Mouse (Mus musculus): Measurements from ENCODE around the gene Tgfb2.
A peak's percentile ranks its signal among the peaks of the same experiment; 100 is the strongest.

Tgfb2 gene

DNA sequence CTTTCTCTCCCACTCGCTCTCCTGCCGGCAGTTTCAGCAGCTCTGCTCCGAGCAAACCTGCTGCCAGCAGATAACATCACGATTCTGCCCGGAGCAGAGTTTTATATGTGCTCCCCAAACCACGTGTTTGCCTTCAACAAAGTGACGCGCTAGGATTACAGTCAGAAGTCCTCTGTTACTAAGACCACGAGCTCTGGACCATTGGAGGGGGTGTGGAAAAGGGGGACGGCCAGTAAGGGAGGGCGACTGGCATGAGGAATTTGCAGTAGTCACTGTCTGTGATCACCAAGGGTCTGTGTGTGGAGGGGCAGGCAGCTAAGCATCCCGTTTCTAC, at the start of gene Tgfb2:
Tgfb2 (minus strand) TSS at position 75 of the 334 bp plus-strand sequence.
- no peak; the same call in 1 of the 2 replicates for ATAC-seq (ENCODE audit: insufficient number of reproducible peaks, low FRiP score, low TSS enrichment)

DNA sequence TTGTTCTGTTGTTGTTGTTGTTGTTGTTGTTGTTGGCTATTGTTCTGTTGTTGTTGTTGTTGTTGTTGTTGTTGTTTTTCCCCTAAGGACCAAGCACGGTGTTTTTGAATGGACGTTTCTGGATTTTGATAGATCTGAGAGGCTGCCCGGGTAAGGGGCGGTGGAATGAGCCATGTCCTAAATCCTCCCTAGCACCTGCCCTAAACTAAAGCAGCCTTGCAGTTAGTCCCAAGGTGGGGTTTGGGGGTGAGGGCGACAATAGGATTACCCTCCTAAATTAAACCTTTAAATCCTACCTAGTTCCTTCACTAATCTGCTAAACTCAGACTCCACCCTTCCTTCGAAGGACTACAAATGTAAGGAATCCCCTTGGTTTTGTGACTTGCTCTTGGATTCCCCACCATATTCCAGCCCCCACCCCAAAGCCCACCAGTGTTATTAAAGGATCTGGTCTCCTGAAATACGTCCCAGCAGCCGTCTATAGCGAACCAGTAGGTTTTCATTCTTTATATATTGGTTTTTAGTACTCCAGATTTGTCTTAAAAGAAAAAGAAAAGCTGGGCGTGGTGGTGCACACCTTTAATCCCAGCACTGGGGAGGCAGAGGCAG, 44.0 kb upstream of the Tgfb2 start:
- peak; percentile 12; the same call in 1 of the 2 replicates for ATAC-seq (ENCODE audit: insufficient number of reproducible peaks, low FRiP score, low TSS enrichment)

DNA sequence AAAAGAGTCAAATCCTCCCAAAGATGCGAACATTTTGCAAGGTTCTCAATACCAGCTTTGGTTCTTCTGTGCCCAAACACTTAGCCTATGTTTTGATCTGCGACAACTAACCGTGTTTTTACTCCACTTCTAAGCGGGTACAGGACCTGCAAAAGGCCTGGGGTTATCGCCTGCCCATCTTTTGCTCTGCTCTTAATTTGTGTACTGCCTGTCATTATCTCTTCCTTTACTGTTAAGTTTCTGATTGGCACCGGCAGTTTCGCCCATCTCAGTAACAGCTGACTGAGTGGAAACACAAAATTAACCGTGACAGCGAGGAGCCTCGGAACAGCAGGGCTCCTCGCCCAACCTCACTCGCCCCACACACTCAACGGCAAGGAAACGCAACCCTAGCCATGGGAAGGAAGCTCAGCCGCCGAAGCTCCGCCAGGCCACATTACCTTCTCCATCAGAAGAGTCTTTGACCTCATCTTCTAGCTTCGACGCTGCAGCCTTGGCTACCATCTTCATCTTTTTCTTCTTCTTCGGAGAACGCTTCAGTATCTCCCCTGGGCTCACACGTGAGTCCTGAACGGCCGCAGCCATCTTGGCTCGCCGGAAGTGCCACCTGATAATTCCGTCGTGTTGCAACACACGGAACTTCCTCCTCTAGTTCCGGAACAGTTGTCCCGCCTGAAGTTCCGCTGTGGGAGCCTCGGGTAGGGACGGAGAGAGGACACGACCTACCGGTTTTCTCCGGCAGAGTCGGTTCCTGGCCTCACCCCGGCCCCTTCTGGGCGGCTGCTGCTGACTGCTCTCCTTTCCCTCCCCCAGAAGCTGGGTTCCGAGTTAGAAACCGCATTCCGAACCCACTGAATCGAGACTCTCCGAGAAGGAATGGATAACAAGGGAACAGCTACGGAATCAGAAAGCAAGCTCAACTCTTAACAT, 43.2 kb upstream of the Tgfb2 start, which contains the start of gene Rrp15:
Rrp15 (minus strand) TSS at position 635 of the 930 bp plus-strand sequence.
- peak; percentile 88 for ATAC-seq (ENCODE audit: insufficient number of reproducible peaks, low FRiP score, low TSS enrichment)

DNA sequence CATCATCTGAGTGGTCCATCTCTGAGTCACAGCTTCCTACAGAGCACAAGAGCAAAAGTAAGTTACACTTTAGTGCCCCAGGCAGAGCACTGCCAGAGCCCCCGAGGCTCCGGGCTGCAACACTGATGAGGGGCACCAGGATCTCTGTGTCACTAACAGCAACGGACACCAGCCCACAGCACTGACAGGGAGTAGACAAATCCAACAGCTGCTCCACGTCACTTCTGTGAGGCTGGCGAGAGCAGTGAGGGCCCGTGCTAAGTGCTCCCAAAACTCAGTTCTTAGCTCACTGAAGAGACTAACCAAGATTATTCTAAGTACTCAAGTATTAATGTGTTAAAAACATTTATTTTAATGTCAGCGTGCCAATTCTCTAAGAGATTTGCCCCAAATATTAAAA, 34.0 kb upstream of the Tgfb2 start:
- ATAC-seq (ENCODE audit: insufficient number of reproducible peaks, low FRiP score, low TSS enrichment): no peak

DNA sequence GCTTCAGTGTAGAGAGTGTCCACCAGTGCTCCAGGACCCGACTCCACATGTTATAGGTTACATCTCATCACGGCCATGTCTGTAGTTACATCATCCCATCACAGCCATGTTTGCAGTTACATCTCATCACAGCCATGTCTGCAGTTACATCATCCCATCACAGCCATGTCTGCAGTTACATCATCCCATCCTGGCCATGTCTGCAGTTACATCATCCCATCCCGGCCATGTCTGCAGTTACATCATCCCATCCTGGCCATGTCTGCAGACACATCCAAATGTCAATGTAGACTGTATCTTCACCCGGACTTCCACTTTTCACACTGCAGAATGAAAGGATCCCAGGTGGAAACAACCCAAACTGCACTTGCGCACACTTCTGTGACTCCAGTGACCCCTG, 29.7 kb upstream of the Tgfb2 start:
- ATAC-seq (ENCODE audit: insufficient number of reproducible peaks, low FRiP score, low TSS enrichment): no peak

DNA sequence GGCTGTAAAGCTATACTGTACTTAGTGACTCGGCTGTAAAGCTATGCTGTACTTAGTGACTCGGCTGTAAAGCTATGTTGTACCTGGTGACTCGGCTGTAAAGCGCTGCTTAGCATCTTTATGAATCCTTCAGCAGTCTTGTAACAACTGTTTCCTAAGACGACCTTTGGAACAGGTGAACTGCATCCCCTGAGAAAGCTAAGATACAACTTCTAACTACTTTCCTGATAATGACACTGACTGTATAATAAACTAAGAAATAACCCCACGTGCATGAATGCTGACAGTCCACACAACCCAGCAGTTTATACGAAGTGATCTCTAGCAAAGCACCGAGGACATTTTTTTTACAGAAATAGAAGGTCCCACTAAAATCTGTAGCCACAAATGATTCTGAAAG, 27.3 kb upstream of the Tgfb2 start:
- no peak for ATAC-seq (ENCODE audit: insufficient number of reproducible peaks, low FRiP score, low TSS enrichment)

DNA sequence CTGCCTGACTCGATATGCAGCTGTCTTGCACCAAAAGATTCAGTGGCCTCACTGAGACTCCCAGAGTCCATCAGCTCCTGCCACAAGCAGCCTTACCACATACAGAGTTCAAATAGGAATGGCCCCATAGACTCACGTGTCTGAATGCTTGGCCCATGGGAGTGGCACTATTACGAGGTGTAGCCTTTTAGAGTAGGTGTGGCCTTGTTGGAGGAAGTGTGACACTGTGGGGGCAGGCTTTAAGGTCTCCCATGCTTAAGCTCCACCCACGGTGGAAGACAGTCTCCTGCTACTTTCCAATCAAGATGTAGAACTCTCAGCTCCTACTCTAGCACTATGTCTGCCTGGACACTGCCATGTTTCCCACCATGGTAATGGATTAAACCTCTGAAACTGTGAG, 23.0 kb upstream of the Tgfb2 start:
- ATAC-seq (ENCODE audit: insufficient number of reproducible peaks, low FRiP score, low TSS enrichment): no peak

DNA sequence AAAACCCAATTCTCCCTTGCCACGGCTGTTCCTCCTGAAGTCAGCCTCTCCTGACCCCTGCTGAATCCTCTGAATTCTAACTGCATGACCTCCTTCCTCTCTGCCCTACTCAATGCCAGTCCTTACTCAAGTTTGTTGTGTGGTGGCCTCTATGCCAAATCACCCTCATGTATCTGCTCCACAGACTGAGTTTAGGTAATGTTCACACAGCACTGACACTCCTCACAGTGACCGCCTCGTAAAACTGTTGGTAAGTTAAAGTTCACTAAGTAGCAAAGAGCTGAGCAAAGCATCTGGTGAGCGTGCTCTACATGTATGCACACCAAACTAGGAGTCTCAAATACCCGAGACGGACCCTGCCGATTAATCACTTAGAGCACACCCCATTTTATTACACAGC, 20.3 kb upstream of the Tgfb2 start:
- no peak for ATAC-seq (ENCODE audit: insufficient number of reproducible peaks, low FRiP score, low TSS enrichment)

DNA sequence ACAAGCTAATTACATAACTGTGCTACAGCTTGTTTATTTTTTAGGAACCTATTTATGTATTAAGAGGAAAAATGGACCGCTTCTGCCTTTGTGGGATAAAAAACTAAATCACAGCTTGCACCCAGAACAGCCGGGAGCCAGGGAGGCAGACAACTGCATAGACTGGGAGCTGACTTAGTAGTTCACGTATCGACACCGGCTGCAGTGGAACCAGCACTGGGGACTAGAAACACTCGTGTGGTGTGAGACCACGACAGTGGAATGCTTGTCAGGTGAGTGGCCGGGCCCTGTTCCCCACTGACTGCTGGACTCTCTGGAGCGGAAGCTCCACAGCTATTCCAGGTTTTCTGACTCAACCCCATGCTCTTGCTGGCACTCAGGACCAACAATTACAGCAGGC, 16.5 kb upstream of the Tgfb2 start:
- ATAC-seq (ENCODE audit: insufficient number of reproducible peaks, low FRiP score, low TSS enrichment): 0 out of 2 replicates have a peak, but pooled peaks have one; percentile 26

DNA sequence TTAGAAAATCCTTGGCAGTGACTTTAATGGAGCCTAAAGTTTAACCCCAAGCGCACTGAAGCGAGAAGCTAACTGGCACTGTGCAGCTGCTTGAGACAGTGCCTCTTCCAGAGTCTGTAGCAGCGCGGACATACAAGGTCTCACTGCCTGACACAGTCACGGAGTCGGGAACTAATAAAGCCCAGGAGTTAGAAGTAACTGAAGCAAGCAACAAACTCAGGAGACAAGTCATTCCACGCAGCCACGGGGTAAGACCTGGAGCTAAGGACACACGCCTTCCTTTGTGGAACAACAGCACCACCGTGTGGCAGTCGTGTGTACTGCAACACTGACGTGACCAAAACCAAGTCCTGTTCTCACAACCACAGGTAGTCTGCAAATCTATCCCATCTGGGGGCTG, 16.1 kb upstream of the Tgfb2 start:
- peak; percentile 73 for ATAC-seq (ENCODE audit: insufficient number of reproducible peaks, low FRiP score, low TSS enrichment)

DNA sequence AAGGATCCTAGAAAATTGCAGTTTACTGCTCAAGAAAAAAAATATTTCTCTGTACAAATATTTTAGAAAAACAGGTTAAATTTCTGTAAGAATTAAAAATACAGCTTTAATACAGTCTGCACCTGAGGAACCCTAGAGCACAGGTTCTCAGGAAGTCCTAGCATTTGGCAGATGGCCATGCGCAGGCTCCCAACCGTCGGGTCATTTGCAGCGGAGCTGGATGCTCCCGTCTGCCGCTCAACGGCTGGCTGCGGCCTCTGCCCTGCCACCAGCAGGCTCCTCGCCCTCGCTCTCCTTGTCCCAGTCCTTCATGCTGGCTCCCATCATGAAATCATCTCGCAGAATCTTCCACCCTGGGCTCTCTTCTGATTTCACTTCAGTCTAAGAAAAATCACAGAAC, 15.4 kb upstream of the Tgfb2 start:
- ATAC-seq (ENCODE audit: insufficient number of reproducible peaks, low FRiP score, low TSS enrichment): no peak

DNA sequence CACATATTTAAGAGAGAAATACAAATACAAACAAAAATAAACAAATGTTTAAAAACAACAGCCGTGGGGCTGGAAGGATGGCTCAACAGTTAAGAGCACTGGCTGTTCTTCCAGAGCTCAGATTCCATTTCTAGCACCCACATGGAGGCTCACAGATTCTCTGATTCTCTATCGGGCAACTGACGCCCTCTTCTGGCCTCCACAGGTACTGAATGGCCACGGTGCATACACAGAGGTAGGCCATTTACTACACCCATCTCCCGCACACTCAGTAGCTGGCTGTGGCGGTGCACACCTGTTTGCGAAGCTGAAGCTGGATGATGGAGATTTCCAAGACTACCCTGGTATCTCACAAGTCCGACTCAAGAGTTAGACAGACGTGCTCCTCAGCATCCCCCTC, 13.9 kb upstream of the Tgfb2 start:
- ATAC-seq (ENCODE audit: insufficient number of reproducible peaks, low FRiP score, low TSS enrichment): no peak

DNA sequence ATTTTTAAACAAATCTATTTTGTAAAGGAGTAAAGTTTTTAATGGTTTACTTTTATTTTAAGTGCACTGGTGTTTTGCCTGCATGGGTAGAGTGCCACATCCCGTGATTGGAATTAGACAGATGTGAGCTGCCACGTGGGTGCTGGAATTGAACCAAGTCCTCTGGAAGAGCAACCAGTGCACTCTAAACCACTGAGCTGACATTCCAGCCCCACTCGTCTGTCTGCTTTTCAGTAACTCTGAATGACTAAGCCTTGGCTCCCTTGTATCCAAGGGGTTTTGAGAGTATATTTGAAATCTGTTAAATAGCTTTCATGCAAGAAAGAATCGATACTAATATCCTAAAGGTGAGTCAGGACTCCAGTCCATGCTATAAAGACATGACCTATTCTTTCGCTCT, 13.1 kb upstream of the Tgfb2 start:
- no peak for ATAC-seq (ENCODE audit: insufficient number of reproducible peaks, low FRiP score, low TSS enrichment)

DNA sequence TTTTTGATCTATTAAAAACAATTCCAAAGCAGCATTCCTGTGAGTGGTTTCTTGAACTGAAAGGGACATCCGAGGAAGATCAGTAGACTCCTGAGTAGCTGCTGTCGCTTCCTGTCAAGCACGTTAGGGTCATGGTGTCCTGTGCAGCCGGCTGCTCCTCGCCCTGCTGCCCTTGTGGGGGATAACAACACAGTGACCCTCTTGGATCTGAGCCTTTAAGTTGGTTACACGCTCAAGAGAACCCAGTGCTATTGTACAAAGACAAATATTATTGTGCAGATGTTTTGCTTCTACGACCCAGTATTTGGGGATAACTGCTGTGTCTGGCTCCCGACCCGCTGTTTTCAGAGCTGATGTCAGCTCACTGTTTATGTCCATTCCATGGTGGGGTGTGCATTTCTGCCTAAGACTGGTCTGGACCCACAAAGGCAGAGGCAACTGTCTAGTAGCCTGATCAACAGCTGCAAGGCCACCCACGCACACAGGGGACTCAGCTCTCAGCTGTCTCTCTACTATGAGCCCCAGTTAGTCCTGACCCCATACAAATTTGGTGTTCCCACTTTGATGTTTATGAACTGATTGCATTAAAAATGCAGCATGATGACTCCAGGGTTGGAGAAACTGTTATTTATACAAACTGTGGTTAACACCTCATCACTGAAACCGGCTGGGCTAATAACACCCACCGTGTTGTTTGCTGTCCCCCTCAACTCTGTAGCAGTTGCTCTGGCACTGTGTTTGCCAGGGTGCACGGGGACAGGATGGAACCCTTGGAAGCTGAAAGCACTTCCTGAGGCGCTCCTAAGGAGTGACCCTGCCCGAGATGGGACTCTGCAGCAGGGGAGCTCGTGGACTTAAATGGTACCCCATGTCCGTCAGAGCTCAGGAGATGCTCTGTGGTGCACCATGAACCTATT, 9.4 kb upstream of the Tgfb2 start:
- no peak for ATAC-seq (ENCODE audit: insufficient number of reproducible peaks, low FRiP score, low TSS enrichment)

DNA sequence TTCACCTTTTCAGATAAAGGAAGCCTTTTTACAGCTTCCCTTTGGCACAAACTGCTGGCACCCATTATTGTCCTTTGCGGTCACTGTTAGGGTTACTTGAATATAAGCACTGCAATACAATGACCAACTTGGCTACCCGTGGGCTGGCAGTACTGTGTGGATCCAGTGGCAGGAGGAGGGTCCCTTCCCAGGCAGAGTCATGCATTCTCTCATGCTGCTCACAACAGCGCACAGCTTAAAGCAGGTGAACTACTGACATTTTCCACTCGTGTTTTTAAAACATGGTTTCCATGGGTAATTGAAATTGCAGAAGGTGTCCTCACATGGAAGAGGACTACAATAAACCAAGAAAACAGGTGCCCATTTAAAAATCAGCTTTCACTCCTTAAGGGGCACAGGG, 8.4 kb upstream of the Tgfb2 start:
- no peak for ATAC-seq (ENCODE audit: insufficient number of reproducible peaks, low FRiP score, low TSS enrichment)

DNA sequence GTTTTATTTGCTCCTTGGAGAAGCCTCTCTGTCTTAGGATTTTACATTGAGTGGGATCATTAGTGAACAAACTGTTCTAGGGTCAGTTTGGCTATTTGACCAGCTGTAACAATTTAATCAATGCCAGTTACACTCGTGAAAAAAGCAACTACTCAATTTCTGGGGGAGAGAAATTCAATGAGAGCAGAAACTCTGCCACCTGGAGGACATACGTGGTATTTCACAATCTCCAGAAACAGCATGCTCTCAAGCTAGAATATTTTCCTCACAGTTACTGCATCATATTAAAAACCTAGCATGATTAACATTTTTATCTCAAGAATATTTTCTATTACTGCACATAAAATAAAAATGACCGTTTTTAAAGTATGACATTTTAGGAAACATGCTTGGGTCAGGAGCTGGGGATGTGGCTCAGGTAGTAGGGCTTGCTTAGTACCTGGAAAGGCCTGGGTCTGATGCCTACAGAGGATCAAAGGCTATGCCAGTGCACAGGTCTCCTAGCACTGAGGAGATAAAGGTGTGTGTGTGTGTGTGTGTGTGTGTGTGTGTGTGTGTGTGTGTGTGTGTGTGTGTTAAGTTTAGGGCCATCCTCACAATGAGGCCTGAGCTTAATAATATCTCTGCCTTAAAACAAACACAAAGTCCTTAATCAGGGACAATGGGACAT, 7.1 kb upstream of the Tgfb2 start:
- no peak for ATAC-seq (ENCODE audit: insufficient number of reproducible peaks, low FRiP score, low TSS enrichment)

DNA sequence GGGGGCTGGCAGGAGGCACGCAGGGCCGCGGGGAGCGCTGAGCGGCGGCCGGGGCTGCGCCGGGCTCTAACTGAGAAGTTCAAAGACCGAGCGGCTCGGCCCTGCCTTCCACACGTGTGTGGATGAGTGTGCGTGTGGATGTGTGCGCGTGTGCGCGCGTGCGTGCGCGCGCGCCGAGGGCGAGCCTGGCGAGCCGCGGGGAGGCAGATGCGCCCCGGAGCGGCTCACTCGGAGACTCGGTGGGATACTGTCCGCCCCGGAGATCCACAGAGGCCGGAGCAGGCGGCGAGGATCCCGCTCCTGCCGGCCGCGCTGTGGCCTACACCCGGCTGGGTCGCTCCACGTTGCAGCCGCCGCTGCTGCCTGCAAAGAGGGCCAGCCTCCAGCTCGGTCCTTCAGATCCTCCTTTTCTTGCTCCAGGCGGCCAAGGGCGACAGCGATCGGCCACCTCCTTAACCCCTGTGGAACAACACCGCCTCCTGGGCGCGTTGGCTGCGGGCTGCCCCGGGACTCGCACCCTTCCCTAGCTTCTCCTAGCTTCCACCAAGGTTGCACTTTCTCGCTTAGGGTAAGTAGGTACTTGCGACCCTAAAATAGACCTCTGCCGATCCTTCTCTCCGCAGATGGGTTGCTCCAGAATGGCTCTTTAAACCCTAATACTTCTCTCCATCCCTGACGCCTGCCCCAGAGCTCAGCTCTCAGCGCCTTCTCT, 430 bp downstream of the Tgfb2 start:
- ATAC-seq (ENCODE audit: insufficient number of reproducible peaks, low FRiP score, low TSS enrichment): peak; percentile 40

DNA sequence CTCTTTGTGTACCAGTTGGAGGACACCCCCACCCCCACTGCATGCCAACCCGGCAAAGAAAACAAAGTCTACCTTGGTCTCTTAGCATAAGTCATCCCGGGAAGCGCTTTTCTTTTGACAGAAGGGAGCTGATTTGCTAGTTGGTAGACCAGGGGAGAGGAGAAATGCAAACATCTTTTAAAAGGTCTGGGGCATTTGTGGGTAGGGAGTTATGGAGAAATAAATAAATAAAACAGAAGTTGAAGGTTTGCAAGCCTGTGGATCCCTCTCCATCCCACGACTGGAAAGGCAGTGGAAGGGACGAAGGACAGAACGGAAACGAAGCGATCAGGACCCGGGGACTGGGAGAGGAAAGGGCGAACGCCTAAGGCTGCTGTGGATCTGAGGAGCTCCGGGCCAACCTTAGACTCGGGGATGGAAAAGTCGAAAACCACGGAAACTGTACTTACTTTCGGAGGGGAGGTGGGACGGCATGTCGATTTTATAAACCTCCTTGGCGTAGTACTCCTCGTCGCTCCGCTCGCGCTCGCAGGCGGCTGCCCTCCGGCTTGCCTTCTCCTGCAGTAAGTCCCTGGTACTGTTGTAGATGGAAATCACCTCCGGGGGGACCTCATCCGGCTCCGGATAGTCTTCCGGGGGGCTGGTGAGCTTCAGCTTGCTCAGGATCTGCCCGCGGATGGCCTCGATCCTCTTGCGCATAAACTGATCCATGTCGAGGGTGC, 1.6 kb downstream of the Tgfb2 start:
- ATAC-seq (ENCODE audit: insufficient number of reproducible peaks, low FRiP score, low TSS enrichment): no peak

All from cerebellum, adult (tissue).